Mouse (Mus musculus) CD4-positive, CD25-positive, alpha-beta regulatory T cell, adult 4 months (primary cell): ENCODE measurements at regions not wholly inside any gene's neighbourhood (a gene's known extent, or its start where the extent isn't known, plus 50 kb on each side); places are given as distances from the start of the nearest gene placed in this dataset.

Experiments used
- ATAC-seq: one replicate; pipeline ENCODE4 v1.8.0; 2017

DNA sequence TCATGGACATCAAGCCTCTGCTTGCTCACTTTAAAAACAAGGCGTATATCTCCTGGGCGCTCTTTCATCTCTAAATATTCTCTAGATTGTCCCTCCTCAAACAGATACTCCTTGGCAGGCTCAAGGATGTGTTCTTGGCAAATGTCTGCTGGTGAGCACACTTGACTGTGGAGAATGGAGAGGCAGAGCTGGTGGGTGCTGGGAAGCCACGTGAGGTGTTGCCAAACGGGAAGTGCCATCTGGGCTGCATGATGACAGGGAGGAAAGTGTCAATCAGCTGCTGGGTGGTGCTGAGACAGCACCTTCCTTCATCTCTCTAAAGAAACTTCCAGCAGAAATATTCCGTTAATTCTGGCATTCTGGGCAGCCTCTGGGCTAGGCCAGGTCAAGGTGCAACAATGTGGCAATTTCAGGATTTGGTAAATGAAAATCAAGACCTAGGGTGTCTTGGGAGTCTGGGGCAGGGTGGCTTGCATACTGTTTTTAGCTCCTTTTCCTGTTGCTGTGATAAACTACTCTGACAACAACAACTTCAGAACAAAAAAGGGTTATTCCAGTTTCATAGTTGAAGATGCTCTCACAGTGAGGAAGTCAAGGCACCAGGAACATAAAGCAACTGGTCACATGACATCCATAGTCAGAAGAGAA is 208.6 kb downstream of the Rplp1 start:
- no peak for ATAC-seq

DNA sequence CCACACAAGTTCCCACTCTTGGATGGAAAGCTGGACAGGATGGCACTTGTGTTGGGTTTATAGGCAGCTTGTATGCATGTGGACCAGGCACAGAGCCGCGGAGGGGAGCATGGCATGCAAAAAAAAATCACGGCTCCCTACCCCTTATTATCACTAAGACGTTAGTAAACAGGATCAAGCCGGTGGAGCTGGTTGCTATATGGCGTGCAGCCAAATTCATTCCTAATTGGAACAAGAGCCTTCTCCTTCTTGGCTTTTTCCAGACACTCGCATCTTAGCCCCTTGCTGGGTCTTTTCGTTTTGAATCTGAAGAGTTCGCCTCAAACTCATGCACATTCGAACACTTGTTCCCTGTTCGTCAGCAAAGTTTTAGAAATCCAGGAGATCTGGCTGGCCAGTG is 211.0 kb downstream of the Rplp1 start:
- no peak for ATAC-seq

DNA sequence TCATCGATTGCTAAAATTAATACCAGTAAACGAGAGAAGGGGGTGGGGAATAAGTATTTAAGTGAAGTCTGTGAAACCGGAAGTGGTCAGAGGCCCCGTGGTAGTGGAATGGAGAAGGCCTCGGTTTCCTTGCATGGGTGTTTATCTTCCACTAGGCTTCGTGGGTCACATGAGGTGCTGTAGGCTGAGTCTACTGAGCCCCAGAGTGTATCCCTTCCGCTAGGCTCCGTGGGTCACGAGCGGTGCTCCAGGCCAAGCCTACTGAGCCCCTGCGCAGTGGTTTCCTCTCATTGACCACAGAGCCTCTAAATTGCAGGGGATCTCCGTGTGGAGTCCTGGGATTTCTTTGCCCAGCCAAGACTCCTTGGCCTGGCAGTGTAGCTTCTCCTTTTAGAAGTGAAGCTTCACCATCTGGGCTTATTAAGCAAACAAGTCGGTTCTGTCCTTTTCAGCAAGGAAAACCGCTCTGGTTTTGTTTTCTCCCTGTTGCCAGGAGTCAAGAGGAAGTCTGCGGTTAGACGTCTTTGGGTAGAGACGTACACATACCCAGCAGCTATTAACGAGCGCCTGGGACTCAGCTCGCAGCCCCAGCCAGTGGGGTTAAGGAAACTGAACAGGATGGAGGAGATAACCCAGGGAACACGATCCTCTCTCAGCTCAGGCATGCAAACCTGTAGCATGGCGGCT is 211.9 kb downstream of the Rplp1 start:
- peak; percentile 78 for ATAC-seq

DNA sequence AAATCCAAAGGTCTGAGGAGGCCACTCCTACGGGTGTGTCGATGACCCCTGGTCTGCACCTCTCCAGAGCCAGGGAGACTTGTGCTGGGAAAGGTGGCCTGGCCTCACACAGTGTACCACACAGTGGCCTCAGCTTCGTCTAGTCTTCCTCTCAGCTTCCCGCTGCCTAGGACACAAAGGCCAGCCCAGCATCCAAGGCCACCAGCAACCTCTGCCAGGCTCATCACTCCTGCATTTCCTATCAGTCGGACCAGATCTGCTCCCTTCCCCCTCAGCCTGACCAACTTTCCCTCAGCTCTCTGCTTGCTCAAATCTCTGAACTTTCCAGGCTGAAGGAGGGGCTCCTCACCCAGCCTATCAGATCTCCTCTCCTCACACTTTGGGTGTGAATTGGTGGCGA is 213.8 kb downstream of the Rplp1 start:
- ATAC-seq = no peak

DNA sequence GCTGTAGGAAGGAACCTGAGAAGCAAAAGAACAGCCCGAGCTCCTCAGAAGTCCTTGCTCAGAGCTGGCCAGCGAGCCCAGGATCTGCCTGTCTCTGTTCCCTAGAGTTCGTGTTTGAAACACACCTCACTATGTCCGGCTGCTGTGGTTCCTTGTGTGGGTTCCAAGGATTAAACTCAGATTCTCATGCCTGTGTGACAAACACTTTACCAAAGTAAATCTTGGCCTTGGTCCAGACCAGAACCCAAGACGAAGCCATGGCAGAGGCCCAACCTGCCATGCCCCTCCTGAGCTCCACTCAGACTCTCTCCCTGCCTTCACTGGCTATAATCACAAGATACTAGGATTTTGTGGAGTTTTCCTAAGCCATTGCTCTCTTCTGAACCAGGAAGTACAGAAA is 214.7 kb downstream of the Rplp1 start:
- no peak for ATAC-seq

DNA sequence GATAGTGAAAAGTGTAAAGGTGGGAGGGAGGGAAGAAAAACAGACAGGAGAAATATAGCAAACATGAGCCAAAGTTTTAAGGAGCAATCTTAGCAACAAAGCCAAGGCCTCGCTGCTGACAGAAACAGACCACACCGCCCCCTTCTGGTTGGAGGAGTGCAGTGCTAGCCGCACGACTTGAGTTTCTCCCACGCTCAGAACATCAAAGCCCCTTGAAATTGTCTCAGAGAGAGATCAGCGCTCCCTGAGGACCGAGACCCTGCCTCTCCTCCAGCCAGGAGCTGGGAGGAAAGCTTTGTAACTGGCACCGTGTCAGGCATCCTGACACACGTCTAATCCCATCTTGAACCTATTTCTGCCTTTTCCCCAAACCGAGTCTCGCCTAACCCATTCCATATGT is 216.4 kb downstream of the Rplp1 start:
- peak; percentile 54 for ATAC-seq

DNA sequence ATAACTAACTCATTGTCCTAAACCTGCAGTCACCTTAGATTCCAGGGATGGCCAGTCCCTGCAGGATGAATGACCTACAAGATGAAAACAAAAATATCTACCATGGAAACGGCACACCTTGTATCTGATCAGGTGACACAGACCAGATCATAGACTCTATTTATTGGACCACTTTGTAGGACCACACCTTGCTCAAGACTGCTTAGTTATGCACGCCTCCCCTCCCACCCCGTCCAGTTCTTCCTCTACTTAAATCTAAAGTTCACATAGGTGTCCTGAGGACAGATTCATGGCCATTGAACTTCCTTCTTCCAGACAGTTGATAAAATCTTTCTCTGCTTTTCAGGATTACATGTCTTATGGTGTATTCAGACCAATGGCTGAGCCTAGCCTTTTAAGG is 217.5 kb downstream of the Rplp1 start:
- ATAC-seq = no peak

DNA sequence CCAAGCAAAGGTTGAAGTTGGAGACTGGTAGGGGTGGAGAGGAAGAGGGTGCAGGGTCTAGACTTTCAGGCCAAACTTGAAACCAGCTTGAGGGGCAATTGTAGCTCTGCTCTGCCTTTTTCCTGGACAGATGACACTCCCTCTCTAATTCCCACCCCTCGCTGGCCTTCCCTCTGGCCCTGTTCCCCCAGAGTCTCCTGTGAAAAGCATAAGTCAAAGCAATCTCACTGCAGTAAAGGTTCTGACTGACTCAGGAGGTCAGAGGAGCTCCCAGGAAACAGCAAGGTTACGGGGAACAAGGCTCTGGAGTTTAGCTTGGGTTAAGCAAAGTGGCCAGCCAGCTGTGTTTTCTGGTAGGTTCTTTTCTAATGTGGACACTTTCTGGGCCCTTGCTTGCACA is 218.5 kb downstream of the Rplp1 start:
- no peak for ATAC-seq

DNA sequence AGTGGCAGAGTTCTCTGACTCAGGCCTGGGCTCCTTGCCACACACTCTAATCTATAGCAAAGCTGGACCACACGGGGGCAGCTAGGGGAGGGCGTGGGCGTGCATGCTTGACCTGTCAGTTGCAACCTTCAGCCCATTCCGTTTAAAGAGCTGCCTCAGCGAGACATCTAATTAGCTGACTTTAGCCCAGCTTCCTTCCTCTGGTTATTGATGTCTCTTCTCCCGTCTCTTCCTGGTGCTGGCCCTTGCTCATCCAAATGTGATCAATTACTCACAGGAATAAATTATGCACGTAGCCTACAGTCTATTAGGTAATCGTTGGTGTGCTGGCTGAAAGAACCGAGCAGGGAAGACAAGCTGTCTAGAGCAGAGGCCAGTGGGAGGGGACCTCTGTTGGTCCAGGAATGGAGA is 219.0 kb downstream of the Rplp1 start:
- ATAC-seq = no peak

DNA sequence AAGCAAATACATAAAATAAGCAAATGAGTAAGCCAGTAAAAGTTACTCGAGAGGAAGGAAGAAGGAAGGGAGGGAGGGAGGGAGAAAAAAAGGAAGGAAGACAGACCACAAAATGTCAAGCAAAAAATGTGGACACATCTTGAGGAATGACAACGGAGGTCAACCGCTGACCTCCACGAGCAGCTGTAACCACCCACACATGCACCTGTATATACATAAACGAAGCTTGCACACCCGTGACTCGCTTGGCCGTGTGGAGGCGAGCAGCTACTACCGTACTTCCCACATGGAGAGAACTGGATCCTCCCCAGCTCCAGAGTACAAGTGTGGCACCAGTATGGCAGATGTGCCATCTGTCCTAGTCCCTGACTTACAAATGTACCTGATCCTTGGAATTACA is 220.1 kb downstream of the Rplp1 start:
- no peak for ATAC-seq

DNA sequence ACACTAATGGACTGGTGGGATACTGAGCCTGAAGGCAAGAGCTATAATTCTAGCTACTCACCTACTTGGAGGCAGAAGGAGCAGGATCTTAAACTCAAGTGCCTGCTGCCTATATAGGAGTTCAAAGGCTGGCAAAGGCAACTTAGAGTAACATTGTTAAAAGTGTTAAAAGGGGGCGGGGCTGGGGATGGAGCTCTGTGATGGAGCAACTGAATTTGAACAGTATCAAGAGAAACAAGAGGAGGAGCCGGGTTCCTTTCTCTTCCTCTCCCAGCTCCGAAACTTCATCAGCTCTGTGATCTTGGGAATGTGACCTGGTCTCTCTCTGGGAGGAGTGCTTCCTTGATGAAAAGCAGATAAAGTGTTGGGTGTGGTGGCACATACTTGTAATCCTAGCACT is 223.6 kb downstream of the Rplp1 start:
- ATAC-seq = no peak

DNA sequence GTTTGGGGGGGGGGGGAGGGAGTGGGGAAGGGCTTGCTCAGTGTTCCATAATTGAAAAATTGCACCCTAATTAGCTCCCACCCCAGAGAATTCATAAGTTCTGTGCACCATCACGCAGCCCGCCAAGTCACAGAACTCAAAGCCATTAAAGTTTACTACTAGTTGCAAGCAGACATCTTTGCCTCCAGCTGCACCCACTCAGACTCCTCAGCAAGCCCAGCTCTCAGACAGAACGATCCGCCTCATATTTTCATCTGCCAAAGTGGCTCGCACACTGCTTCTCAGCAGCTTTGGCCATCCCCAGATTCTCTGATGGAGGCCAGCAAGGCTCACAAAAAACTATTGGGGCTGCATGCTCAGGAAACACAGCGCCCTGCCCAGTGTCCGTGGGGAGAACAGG is 224.4 kb downstream of the Rplp1 start:
- ATAC-seq = no peak

DNA sequence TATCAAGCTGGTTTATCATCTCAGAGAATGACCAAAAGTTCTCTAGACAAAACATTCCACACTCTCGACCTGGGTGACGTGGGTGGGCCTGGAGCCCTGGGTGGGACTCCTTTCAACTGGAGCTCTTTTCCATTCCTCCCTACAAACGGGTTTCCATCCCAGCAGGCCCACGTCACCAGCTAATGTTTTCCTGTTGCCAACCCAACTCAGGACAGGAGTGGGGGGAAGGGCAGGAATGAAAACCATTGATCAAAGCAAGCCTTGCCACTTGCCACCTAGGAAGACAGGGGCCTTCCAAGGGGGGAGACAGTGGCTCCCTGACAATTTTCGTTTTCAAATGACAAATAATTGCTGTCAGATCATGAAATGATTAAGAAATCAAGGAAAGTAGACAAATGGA is 224.8 kb downstream of the Rplp1 start:
- no peak for ATAC-seq

DNA sequence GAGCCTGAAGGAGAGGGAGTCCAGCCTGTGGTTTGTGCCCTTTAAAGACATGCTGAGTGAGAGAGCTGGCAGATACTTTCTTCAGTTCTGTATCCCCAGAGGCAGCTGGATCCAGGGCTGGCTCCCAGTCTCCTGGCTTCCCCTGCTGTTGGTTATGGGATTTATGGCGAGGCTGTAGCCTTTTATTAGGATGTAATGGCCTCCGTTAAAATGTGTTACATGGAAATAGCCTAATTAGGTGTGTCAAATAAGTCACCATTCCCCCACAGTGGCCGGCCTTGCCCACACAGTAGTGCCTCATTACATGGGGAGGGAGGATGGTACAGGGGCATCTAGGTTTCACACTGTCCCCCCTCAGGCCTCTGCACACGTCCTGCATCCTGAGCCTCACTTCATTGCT is 230.8 kb downstream of the Rplp1 start:
- no peak for ATAC-seq

DNA sequence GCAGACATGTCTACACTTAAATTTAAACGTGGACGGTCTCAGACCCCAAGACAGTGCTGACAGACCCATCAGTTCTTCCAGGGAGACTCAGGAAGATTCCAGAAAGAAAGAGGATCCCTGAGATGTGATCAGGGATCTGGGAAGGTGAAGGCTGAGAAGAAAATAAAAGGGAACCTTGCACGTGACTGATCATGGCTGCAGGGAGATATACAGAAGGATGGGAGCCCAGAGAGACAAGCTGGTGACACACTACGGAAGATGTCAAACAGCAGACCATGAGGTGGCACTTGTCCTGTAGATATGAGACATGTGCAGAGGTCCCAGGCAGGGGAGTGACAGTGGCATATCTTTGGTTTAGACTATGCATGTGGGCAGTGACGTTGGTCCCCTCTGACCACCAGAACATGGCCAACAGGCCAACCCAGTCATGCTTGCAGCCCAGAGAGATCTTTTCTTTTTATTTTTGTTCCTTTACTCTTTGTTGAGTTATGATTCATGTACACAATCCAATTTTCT is 231.5 kb downstream of the Rplp1 start:
- no peak for ATAC-seq

DNA sequence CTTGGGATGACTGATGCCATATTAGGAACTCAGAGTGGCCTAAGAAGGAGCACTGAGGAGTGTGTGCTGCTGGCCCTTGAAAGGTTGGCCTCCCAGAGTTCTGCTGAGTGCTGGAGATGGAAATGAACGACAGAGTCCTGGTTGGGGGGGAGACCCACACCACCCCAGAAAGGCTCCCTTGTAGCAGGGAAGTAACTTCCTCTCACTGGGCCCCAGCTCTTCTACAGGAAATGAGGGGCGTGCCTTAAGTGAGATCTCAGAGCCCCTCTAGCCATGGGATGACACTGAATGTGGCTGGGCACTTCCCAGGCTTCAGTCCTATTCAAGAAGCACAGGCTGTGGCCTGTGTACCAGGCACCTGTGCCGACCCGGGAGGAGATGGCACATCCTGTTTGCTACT is 232.0 kb downstream of the Rplp1 start:
- ATAC-seq = peak; percentile 33

DNA sequence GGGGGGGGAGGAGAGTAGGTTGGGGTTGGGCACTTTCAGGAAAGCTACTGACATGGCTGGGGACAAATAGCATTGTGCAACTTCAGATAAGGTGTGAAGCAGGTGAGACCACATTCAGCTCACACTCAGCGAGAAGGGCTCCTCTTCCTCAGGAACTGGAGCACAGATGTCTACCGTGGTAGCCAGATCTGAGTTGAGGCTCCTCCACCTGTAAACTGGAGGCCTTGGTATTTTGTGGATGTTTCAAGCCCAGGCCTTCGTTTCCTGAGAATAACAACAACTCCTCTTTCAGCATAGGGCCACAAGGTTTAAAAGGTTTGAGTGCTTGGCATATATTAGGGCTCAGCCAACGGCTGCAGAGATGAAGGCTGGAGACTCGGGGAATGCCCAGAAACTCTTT is 232.9 kb downstream of the Rplp1 start:
- ATAC-seq = no peak

DNA sequence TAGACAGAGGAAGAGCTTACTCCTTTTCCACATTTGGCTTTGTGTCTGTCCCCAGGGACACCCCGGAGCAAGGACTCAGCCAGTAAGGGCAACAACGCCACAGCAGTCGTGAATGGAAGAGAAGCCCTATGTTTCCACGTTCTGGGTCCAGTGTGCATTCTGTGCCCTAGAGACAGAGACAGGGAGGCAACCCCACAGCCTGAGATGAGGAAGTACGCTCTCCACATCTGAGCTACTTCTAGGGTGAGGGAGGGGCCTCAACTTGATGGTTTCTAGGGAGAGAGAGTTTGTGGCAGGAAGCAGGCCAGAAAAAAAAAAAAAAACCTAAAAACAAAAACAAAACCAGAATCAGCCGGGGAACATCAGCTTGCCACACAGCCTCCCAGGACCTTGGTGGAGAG is 233.4 kb downstream of the Rplp1 start:
- ATAC-seq = peak; percentile 72

DNA sequence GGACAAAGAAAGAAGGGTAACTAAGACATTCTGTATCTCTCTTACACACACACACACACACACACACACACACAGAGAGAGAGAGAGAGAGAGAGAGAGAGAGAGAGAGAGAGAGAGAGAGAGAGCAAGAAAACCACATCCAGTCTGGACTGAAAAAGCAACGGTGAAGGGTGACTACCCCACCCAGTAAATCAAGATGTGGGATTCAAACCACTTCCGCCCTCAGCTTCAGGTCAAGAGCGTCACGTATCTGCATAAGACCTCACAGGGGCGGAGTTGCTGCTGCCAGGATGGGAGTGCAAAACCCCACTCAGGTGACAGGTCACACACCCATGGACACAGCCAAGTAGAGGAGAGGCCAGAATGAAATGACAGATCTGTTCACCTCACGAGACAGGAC is 234.7 kb downstream of the Rplp1 start:
- ATAC-seq = peak; percentile 79

DNA sequence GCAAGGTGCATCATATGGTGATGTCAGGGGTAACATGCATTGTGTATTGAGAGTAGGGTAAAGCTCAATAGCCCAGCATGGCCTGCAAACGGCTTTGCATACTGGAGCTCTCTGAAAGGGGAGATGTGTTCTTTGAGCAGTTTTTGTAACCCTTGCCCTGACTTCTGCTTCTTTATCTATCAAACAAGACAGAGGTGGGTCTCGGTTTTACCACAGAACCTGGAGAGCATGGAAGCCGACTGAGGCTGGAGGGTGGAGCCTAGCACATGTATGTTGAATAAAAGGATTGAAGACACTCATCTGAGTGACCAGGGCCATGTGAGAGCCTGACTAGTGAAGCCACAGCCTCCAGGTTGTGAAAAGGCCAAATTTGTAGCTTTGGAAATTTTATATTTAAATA is 236.7 kb downstream of the Rplp1 start:
- no peak for ATAC-seq

DNA sequence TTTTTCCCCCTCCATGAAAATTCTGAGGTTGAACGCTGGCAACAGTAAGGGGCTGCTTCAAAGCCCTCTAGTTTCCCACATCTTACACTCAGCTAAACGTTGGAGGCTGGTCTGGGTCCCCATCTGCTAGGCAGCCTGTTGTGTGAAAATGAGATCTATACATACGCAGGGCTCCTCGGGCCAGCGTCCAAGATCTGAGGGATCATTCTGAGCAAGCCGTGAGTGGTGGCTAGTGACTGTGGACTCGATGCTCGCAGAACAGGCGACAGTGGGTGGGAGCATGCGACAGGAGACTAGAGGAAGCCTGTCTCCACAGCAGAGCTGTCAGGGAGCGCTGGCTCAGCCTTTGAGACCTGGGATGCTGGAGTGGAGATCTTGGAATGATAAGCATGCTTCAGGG is 237.3 kb downstream of the Rplp1 start:
- ATAC-seq = no peak

DNA sequence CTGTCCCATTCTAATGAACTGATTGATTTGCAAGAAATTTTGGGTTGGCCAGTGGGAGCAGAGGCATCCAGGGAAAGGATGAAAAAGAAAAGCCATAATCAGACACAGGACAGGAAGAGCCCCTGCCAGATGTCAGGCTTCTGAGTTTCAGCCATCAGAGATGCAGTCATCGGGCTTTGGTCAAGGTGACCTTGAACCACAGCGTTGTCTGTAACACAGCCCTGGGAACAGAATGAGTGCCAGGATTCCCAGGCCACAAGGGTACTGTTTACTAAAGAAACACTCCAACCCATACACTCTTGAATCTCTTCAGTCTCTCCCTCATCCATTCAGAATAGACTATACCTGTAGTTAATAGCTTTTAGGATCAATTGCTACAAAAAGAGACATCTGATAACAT is 239.0 kb downstream of the Rplp1 start:
- ATAC-seq = no peak

DNA sequence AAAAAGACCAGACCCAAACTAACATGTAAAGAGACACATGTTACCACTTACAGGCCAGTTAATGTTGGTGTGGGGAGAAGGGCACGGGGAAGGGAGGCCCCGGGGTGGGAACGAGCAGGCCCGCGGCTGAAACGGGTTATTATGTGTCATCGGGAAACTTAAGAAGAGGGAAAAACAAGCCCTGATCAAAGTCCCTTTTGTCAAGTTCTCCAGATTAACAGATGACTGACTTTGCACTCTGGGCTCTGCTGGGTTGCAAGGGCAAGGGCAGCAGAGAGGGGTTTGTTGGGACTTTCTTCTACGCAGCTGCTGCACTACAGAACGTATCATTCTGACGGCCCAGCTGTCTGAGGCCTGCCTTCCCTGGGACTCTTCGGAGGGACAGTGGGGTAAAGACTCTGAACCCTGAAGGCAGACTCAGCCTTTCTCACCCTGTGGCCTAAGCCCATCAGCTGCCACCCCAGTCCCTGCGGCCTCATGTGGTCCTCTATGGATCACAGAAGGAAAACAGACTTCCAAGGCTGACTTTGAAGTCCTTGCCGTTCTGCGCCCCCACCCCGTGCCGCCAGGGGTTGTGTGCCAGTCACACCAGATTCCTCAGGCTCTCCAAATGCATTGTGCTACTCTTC is 240.7 kb downstream of the Rplp1 start:
- ATAC-seq = no peak

DNA sequence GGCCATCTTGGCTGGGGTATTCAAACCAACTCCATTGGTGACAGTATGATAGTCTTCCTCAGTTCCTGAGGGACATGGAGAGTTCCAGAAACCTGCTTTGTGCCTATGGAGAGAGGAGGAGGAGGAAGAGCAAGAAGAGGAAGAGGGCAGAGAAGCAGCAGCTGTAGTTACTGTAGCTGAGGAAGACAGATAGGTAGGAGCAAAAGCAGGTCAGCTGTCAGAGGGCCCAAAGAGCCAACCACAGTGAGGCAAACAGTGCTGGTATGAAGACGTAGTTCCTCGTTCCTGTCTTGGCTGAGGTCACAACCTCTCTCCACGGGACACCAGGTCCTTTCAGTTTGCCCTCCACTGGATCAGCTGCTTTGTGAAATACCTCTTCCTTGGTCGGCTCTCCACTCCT is 243.4 kb downstream of the Rplp1 start:
- ATAC-seq = no peak
